Mouse (Mus musculus) retina, adult 2 months (tissue): ENCODE measurements around the gene Ccdc73.
"Not testable (repeated sequence)": the region's sequence is repeated elsewhere in the genome, so short reads cannot be mapped to it uniquely, and the experiment has no call there.

ENCODE experiments used
- DNase-seq: peaks from one replicate; pipeline ENCODE4 v3.0.0-alpha.2; 2012; ENCODE audit warnings: low read depth, low spot score

Ccdc73 gene

GRCm38 (mm10) chr2:104867282-104867855 lies at the start of gene Ccdc73:
Gene Ccdc73 (plus strand): TSS chr2:104867805.
- DNase-seq = no peak

GRCm38 (mm10) chr2:104818763-104819162 lies 48.8 kb upstream of the Ccdc73 start:
- DNase-seq = not testable (repeated sequence)

- DNase-seq = no peak
Measured at GRCm38 (mm10) chr2:104826191-104826590, 41.4 kb upstream of the Ccdc73 start.

GRCm38 (mm10) chr2:104832486-104832885 lies 35.1 kb upstream of the Ccdc73 start:
- DNase-seq = no peak

- DNase-seq = no peak
Measured at GRCm38 (mm10) chr2:104840974-104841373, 26.6 kb upstream of the Ccdc73 start.

- no peak for DNase-seq
Measured at GRCm38 (mm10) chr2:104841736-104842135, 25.9 kb upstream of the Ccdc73 start.

- no peak for DNase-seq
Measured at GRCm38 (mm10) chr2:104842559-104842958, 25.0 kb upstream of the Ccdc73 start.

- DNase-seq = no peak
Measured at GRCm38 (mm10) chr2:104846638-104847414, 20.8 kb upstream of the Ccdc73 start.

GRCm38 (mm10) chr2:104847645-104848044 lies 20.0 kb upstream of the Ccdc73 start:
- DNase-seq = no peak

GRCm38 (mm10) chr2:104848235-104849161 lies 19.1 kb upstream of the Ccdc73 start:
- DNase-seq = no peak

GRCm38 (mm10) chr2:104849276-104849990 lies 18.2 kb upstream of the Ccdc73 start, which contains the start of gene Prrg4:
Gene Prrg4 (minus strand): TSS chr2:104849876.
- peak; percentile 13 for DNase-seq

GRCm38 (mm10) chr2:104849991-104850359 lies 17.6 kb upstream of the Ccdc73 start:
- DNase-seq = no peak

- DNase-seq = no peak
Measured at GRCm38 (mm10) chr2:104851686-104852085, 15.9 kb upstream of the Ccdc73 start.

GRCm38 (mm10) chr2:104852546-104852945 lies 15.1 kb upstream of the Ccdc73 start:
- no peak for DNase-seq

- no peak for DNase-seq
Measured at GRCm38 (mm10) chr2:104854836-104855235, 12.8 kb upstream of the Ccdc73 start.

- DNase-seq = no peak
Measured at GRCm38 (mm10) chr2:104855732-104856131, 11.9 kb upstream of the Ccdc73 start.

GRCm38 (mm10) chr2:104856218-104856617 lies 11.4 kb upstream of the Ccdc73 start:
- no peak for DNase-seq

GRCm38 (mm10) chr2:104858083-104858482 lies 9.5 kb upstream of the Ccdc73 start:
- not testable (repeated sequence) for DNase-seq

GRCm38 (mm10) chr2:104859060-104859459 lies 8.5 kb upstream of the Ccdc73 start:
- DNase-seq = no peak

- DNase-seq = no peak
Measured at GRCm38 (mm10) chr2:104860426-104860825, 7.2 kb upstream of the Ccdc73 start.

GRCm38 (mm10) chr2:104864176-104864860 lies 3.3 kb upstream of the Ccdc73 start:
- no peak for DNase-seq
